Mouse (Mus musculus) limb, embryonic 14.5 days (tissue): Measurements from ENCODE around the gene Nav2. TPM values are rescaled to one million over a fixed set of nuclear protein-coding genes. Genes with fewer than 3 reads are reported as not detected.

Source experiments
- ATAC-seq: fragments of 200-750 bp; cut with Nextera tagmentation; 2 replicates; pipeline ENCODE4 v1.8.0; 2017; ENCODE audit warnings: low read depth, moderate number of reproducible peaks, moderate TSS enrichment; ENCODE audit not compliant: low FRiP score
- DNase-seq: peaks from one replicate; pipeline ENCODE4 v3.0.0-alpha.2; 2015; ENCODE audit warnings: low spot score
- H3K27ac ChIP-seq: fragments of 300-500 bp; sonication (generic); replicated peaks from 2 replicates; pipeline ENCODE4 v1.5.1; 2014; ENCODE audit warnings: low read depth, mild to moderate bottlenecking, low read length, moderate library complexity, mixed read lengths
- H3K27me3 ChIP-seq: fragments of 300-500 bp; sonication (generic); 2 replicates; pipeline ENCODE4 v1.6.1; 2014; ENCODE audit warnings: low read length, mixed read lengths; ENCODE audit not compliant: control insufficient read depth, insufficient read depth
- H3K36me3 ChIP-seq: fragments of 300-500 bp; sonication (generic); 2 replicates; pipeline ENCODE4 v1.6.1; 2014; ENCODE audit warnings: mild to moderate bottlenecking, low read length, moderate library complexity, mixed read lengths; ENCODE audit not compliant: control insufficient read depth, insufficient read depth
- H3K4me1 ChIP-seq: fragments of 300-500 bp; sonication (generic); 2 replicates; pipeline ENCODE4 v1.6.1; 2014; ENCODE audit warnings: antibody characterized with exemption, low read length, mixed read lengths; ENCODE audit not compliant: control insufficient read depth, insufficient read depth
- H3K4me2 ChIP-seq: fragments of 300-500 bp; sonication (generic); replicated peaks from 2 replicates; pipeline ENCODE4 v1.6.1; 2014; ENCODE audit warnings: low read depth, mild to moderate bottlenecking, low read length, moderate library complexity; ENCODE audit not compliant: severe bottlenecking
- H3K4me3 ChIP-seq: fragments of 300-500 bp; sonication (generic); replicated peaks from 2 replicates; pipeline ENCODE4 v1.5.1; 2014; ENCODE audit warnings: low read length
- H3K9ac ChIP-seq: fragments of 300-500 bp; sonication (generic); 2 replicates; pipeline ENCODE4 v1.6.1; 2014; ENCODE audit warnings: mild to moderate bottlenecking, low read depth, low read length, moderate library complexity; ENCODE audit not compliant: severe bottlenecking
- H3K9me3 ChIP-seq: fragments of 300-500 bp; sonication (generic); 2 replicates; pipeline ENCODE4 v1.6.1; 2016; ENCODE audit warnings: low read length; ENCODE audit not compliant: control insufficient read depth
- POLR2A ChIP-seq: fragments of 200-500 bp; IDR thresholded peaks from 2 replicates; pipeline ENCODE4 v1.8.0; 2012; ENCODE audit warnings: inconsistent platforms, mild to moderate bottlenecking, moderate library complexity, borderline replicate concordance; ENCODE audit not compliant: insufficient read depth, insufficient read length; ENCODE audit errors: extremely low read depth
- WGBS: fragments of 180-500 bp; shearing (Covaris S2); extraction: QIAGEN DNeasy Blood & Tissue Kit; methylation state at CpG from one replicate; pipeline ENCODE4 v1.1.7; 2014; 5-methylcytosine and 5-hydroxymethylcytosine counted together
- polyA plus RNA-seq, 2 experiments: library from polyadenylated mRNA; depleted of rRNA in 1 of 2; stranded (reverse) in 1 of 2; unstranded in 1 of 2; fragments of >200 nt; fragmentation: Nextera tagmentation in 1 of 2; extraction: Ambion mirVana in 1 of 2; gene quantifications; 2 replicates each; pipeline versions ENCODE4 v1.2.1 to v1.2.3; 2012 to 2014

The Nav2 gene
- polyA plus RNA-seq, 2 experiments: 15.8 to 16.8 TPM

GRCm38 (mm10) chr7:49014480-49014879 lies 106.0 kb downstream of the Nav2 start:
- Histone ChIP-seq H3K9me3 (no peaks in the 10 kb centered on the region), H3K27me3 (no peaks in the 10 kb centered on the region), H3K36me3 (no peaks in the 10 kb centered on the region), H3K4me3 (no peak overlapping the region), H3K4me2 (no peak overlapping the region), H3K4me1 (peaks cover 4% of the 10 kb centered on the region; the same call in 1 of the 2 replicates), H3K27ac (no peak overlapping the region), H3K9ac (no peak overlapping the region)
- 86% methylated on average over 10 of the region's 10 CpGs for WGBS
- no peak for TF ChIP-seq POLR2A
- no peak for ATAC-seq
- DNase-seq: no peak

- WGBS: 90% methylated on average over 6 of the region's 6 CpGs
- no peak for TF ChIP-seq POLR2A
- Histone ChIP-seq H3K9me3 (no peaks in the 10 kb centered on the region), H3K4me2 (no peak overlapping the region), H3K27ac (no peak overlapping the region), H3K27me3 (no peaks in the 10 kb centered on the region), H3K4me1 (peaks cover 4% of the 10 kb centered on the region; the same call in 1 of the 2 replicates), H3K9ac (no peak overlapping the region), H3K4me3 (no peak overlapping the region), H3K36me3 (no peaks in the 10 kb centered on the region)
- ATAC-seq (no peak), DNase-seq (no peak)
Observed at GRCm38 (mm10) chr7:49015297-49015696, 106.8 kb downstream of the Nav2 start.

- Histone ChIP-seq H3K4me1 (peaks cover 4% of the 10 kb centered on the region; the same call in 1 of the 2 replicates), H3K4me3 (no peak overlapping the region), H3K9ac (no peak overlapping the region), H3K36me3 (no peaks in the 10 kb centered on the region), H3K4me2 (no peak overlapping the region), H3K27me3 (no peaks in the 10 kb centered on the region), H3K27ac (no peak overlapping the region), H3K9me3 (no peaks in the 10 kb centered on the region)
- WGBS: 64% methylated on average over 2 of the region's 2 CpGs
- no peak for ATAC-seq
- TF ChIP-seq POLR2A: no peak
- no peak for DNase-seq
Observed at GRCm38 (mm10) chr7:49016088-49016487, 107.6 kb downstream of the Nav2 start.

DNA sequence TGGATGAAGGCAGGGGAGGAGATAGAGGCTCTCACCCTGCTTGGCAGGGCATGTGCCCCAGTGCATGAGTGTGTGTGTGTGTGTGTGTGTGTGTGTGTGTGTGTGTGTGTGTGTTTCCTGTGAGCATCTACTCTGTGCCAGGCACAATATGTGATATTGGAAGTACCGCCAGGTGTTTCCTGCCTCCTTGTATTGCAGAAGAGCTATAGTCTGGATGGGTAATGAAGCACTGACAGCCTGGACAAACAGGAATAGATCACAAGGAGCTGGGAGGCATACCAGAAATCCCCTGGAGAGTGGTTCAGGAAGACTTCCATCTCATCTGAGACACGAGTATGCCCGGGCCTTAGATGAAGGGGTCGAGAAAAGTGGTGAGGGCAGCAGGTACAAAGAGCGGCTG lies 109.3 kb downstream of the Nav2 start:
- 76% methylated on average over 5 of the region's 5 CpGs for WGBS
- no peak overlapping the region for H3K9ac ChIP-seq

GRCm38 (mm10) chr7:49018478-49018914 lies 110.0 kb downstream of the Nav2 start:
- no peaks in the 10 kb centered on the region for H3K9me3 ChIP-seq
- ATAC-seq (no peak), DNase-seq (no peak)
- H3K9ac ChIP-seq: no peak overlapping the region
- peaks cover 2% of the 10 kb centered on the region; the same call in 1 of the 2 replicates for H3K4me1 ChIP-seq
- no peak overlapping the region for H3K4me3 ChIP-seq
- no peaks in the 10 kb centered on the region for H3K27me3 ChIP-seq
- H3K36me3 ChIP-seq: no peaks in the 10 kb centered on the region
- 68% methylated on average over 7 of the region's 7 CpGs for WGBS
- no peak for TF ChIP-seq POLR2A
- H3K4me2 ChIP-seq: no peak overlapping the region
- H3K27ac ChIP-seq: no peak overlapping the region

More for the DNA sequence above, 109.3 kb downstream of the Nav2 start:
- Histone ChIP-seq H3K4me1 (peaks cover 4% of the 10 kb centered on the region; the same call in 1 of the 2 replicates), H3K27me3 (no peaks in the 10 kb centered on the region), H3K36me3 (no peaks in the 10 kb centered on the region), H3K27ac (no peak overlapping the region), H3K4me3 (no peak overlapping the region), H3K4me2 (no peak overlapping the region), H3K9me3 (no peaks in the 10 kb centered on the region)
- DNase-seq (no peak), ATAC-seq (no peak)
- no peak for TF ChIP-seq POLR2A
